Mouse (Mus musculus) hindbrain, embryonic 11.5 days (tissue): Measurements from ENCODE around the gene Tnrc6c. TPM values are rescaled to one million over a fixed set of nuclear protein-coding genes. Genes with fewer than 3 reads are reported as not detected.
A peak's percentile ranks its signal among the peaks of the same experiment; 100 is the strongest.

Experiments
- ATAC-seq: fragments of 200-750 bp; cut with Nextera tagmentation; 2 replicates; pipeline ENCODE4 v1.8.0; 2017; ENCODE audit warnings: mild to moderate bottlenecking, moderate TSS enrichment, moderate library complexity; ENCODE audit not compliant: low FRiP score
- DNase-seq: peaks from one replicate; pipeline ENCODE4 v3.0.0-alpha.2; 2015; ENCODE audit warnings: low spot score
- H3K27ac ChIP-seq: fragments of 300-500 bp; sonication (generic); 2 replicates; pipeline ENCODE4 v1.5.1; 2014; ENCODE audit warnings: mild to moderate bottlenecking, low read depth, low read length
- H3K27me3 ChIP-seq: fragments of 300-500 bp; sonication (generic); 2 replicates; pipeline ENCODE4 v1.6.1; 2014; ENCODE audit warnings: mild to moderate bottlenecking, low read length, moderate library complexity, mixed read lengths; ENCODE audit not compliant: control insufficient read depth, insufficient read depth
- H3K36me3 ChIP-seq: fragments of 300-500 bp; sonication (generic); 2 replicates; pipeline ENCODE4 v1.6.1; 2014; ENCODE audit warnings: mild to moderate bottlenecking, low read length, moderate library complexity, mixed read lengths; ENCODE audit not compliant: control insufficient read depth, insufficient read depth
- H3K4me1 ChIP-seq: fragments of 300-500 bp; sonication (generic); replicated peaks from 2 replicates; pipeline ENCODE4 v1.6.1; 2014; ENCODE audit warnings: low read length, mixed read lengths; ENCODE audit not compliant: control insufficient read depth, insufficient read depth
- H3K4me2 ChIP-seq: fragments of 300-500 bp; sonication (generic); replicated peaks from 2 replicates; pipeline ENCODE4 v1.6.1; 2014; ENCODE audit warnings: mild to moderate bottlenecking, low read depth, low read length
- H3K4me3 ChIP-seq: fragments of 300-500 bp; sonication (generic); 2 replicates; pipeline ENCODE4 v1.5.1; 2014; ENCODE audit warnings: low read depth, low read length
- H3K9ac ChIP-seq: fragments of 300-500 bp; sonication (generic); 2 replicates; pipeline ENCODE4 v1.6.1; 2014; ENCODE audit warnings: low read depth, low read length
- H3K9me3 ChIP-seq: fragments of 300-500 bp; sonication (generic); 2 replicates; pipeline ENCODE4 v1.6.1; 2016; ENCODE audit warnings: low read length; ENCODE audit not compliant: control insufficient read depth
- WGBS: fragments of 180-500 bp; shearing (Covaris S2); extraction: QIAGEN DNeasy Blood & Tissue Kit; methylation state at CpG from one replicate; pipeline ENCODE4 v1.1.7; 2014; 5-methylcytosine and 5-hydroxymethylcytosine counted together
- polyA plus RNA-seq: library from polyadenylated mRNA; unstranded; fragments of >200 nt; fragmentation: Nextera tagmentation; extraction: Ambion mirVana; gene quantifications from 2 replicates; pipeline ENCODE4 v1.2.1, GENCODE M21; 2014

Tnrc6c gene
- polyA plus RNA-seq, 1 experiment from 2014 or later, result 20.6 TPM

DNA sequence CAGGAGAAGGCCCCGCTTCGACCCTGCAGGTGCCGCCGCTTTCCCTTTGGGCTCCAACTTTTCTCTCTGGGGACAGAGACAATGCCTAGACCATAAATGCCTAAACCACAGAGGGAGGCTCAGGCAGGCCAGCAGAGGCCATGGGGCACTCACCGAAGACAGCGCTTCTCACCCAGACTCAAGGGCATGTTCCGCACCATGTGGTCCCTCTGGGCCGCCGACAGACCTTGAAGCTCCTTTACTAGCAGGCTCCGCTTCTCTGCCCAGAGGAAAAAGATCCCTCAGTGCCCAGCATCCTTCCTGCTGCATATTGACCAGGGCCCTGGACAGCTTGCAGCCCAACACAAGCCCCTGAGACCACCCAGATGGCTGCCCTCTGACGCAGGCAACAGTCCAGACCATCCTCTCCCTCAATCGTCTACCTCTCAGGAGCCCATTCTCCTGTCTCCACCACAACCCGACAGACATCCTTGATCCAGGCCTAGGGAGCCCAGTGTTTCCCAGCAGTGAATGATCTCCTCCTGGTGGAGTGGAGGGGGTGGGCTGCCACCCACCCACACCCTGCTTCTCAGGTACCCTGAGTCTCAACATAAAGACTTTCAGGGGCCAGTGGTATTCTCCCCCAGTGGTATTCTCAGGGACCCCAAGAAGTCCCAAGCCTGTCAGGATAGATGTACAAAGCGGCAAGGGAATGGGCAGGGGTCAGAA lies 122.2 kb downstream of the Tnrc6c start:
- no peak for ATAC-seq
- Histone ChIP-seq H3K4me1 (peaks cover 15% of the 10 kb centered on the region), H3K9me3 (no peaks in the 10 kb centered on the region), H3K4me3 (no peak overlapping the region), H3K4me2 (no peak overlapping the region), H3K36me3 (no peaks in the 10 kb centered on the region), H3K27ac (no peak overlapping the region), H3K27me3 (peaks cover 12% of the 10 kb centered on the region), H3K9ac (no peak overlapping the region)
- DNase-seq, result no peak
- WGBS, result 93% methylated on average over 14 of the region's 14 CpGs

DNA sequence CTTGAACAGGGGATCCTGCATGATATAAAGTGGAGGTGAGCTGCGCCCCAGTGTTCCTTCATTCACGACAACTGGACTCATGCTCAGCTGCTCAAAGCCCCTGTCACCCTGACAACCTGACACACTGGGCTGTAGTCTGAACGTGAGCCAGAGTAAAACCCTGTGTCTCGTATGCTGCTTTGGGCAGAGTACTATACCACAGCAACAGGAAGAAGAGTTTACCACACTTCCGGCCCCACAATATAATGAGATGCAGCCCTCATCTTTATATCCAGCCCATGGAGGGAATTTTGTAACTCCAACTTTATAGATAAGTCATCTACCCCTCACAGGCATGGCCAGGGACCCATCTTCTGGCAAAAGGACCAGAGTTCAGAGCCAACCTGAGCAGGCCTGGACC lies 123.0 kb downstream of the Tnrc6c start:
- Histone ChIP-seq H3K9ac (no peak overlapping the region), H3K27me3 (peaks cover 20% of the 10 kb centered on the region), H3K4me3 (no peak overlapping the region), H3K4me1 (peaks cover 15% of the 10 kb centered on the region), H3K9me3 (no peaks in the 10 kb centered on the region), H3K4me2 (no peak overlapping the region), H3K27ac (no peak overlapping the region), H3K36me3 (no peaks in the 10 kb centered on the region)
- DNase-seq (no peak), ATAC-seq (no peak)
- WGBS, result 91% methylated on average over 5 of the region's 5 CpGs

DNA sequence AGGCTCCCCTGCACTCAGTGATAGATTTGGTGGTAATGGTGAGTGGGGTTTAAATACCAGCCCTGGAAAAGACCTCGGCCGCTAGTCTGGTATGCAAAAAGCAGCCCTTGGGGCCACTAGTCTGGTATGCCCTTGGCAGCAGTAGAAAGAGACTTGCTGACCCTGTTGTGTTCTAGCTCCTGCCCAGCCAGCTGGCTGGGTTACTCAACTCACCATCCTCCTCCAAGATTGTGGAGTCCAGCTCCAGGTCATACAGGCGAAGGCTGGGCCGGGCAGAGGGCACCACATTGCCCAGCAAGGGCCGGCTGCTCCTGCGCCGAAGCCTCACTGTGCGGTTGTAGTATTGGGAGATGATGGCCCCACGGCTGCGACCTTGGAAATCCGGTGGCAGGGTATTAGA lies 123.9 kb downstream of the Tnrc6c start:
- H3K36me3 ChIP-seq, result no peaks in the 10 kb centered on the region
- peaks cover 17% of the 10 kb centered on the region for H3K4me1 ChIP-seq
- H3K27me3 ChIP-seq, result peaks cover 27% of the 10 kb centered on the region
- DNase-seq (no peak), ATAC-seq (no peak)
- no peak overlapping the region for H3K4me3 ChIP-seq
- no peak overlapping the region for H3K4me2 ChIP-seq
- no peaks in the 10 kb centered on the region for H3K9me3 ChIP-seq
- no peak overlapping the region for H3K9ac ChIP-seq
- no peak overlapping the region for H3K27ac ChIP-seq
- 93% methylated on average over 11 of the region's 11 CpGs for WGBS

DNA sequence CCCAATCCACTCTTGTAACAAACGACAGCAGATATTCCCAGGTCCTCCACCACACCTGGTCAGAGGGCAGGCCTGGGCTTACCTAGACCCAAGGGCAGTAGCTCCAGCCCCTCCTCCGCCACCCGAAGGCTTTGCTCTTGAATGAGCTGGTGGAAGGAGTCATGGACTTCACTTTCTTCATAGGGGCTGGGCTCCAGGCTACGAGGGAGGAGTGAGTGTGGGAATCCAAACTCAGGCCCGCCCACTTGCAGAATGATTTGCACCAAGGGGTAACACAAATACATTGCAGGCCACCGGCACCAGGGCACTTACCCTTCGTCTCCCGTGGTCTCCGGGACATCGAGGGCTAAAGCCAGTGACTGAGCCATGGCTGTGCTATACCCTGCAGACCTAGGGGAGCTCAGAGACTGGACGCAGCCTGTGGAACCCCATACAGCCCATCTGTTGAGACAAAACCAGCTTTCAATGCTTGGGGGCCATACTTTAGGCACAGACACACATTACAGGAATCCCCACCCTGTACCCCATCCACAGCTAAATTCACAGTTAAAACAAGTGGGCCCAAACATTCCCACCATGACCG lies 124.9 kb downstream of the Tnrc6c start:
- Histone ChIP-seq H3K9ac (peak overlapping the region; percentile 4; the same call in 1 of the 2 replicates), H3K4me1 (peaks cover 18% of the 10 kb centered on the region)
- no peak for DNase-seq

DNA sequence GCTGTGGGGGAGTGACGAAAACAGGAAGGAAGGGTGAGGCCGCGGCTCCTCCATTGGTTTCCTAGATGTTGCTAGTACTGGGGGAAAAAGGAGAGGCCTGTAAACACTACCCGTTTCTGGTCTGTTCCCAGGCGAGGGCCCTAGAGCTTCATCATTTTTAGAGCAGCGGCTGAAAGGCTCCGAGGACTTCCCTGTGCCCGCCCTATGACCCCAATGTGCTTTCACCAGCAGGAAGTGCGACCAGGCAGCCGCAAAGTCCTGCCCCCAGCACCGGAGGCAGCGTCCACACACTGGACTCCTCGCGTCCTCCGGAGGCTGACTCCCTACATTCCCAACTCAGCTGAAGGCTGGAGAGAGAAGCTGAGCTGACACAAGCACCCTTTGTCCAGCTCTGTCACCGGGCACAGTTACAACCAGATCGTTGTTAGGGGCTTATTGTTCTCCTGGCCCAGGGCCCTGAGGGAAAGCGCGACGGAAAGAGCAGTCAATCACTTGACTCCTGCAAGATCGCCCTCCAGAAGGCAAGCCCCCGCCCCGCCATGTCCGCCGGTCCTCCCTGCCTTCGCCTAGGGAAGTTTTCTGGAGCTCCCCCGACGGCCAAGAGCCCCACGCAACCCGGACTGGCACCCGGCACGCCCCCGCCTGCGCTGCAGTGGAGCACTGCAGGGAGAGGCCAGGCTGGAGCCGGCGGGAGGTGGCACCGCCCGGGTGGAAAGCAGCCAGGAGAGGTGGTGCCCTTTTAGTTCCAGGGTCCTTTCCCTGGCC lies 125.5 kb downstream of the Tnrc6c start:
- no peaks in the 10 kb centered on the region for H3K36me3 ChIP-seq
- DNase-seq (peak; percentile 79), ATAC-seq (peak; percentile 36; the same call in 1 of the 2 replicates)
- peak overlapping the region; percentile 75 for H3K4me2 ChIP-seq
- WGBS, result 5% methylated on average over 35 of the region's 38 CpGs
- H3K9me3 ChIP-seq, result no peaks in the 10 kb centered on the region
- peaks cover 37% of the 10 kb centered on the region for H3K27me3 ChIP-seq
- H3K4me1 ChIP-seq, result peaks cover 18% of the 10 kb centered on the region
- peak overlapping the region; percentile 78 for H3K27ac ChIP-seq
- peak overlapping the region; percentile 34 for H3K4me3 ChIP-seq
- peak overlapping the region; percentile 68 for H3K9ac ChIP-seq

More for the DNA sequence above, 124.9 kb downstream of the Tnrc6c start:
- no peaks in the 10 kb centered on the region for H3K9me3 ChIP-seq
- H3K4me2 ChIP-seq, result peak overlapping the region; percentile 75
- H3K27ac ChIP-seq, result peak overlapping the region; percentile 78
- ATAC-seq, result no peak
- H3K27me3 ChIP-seq, result peaks cover 33% of the 10 kb centered on the region
- no peaks in the 10 kb centered on the region for H3K36me3 ChIP-seq
- peak overlapping the region; percentile 34 for H3K4me3 ChIP-seq
- WGBS, result 65% methylated on average over 12 of the region's 12 CpGs

DNA sequence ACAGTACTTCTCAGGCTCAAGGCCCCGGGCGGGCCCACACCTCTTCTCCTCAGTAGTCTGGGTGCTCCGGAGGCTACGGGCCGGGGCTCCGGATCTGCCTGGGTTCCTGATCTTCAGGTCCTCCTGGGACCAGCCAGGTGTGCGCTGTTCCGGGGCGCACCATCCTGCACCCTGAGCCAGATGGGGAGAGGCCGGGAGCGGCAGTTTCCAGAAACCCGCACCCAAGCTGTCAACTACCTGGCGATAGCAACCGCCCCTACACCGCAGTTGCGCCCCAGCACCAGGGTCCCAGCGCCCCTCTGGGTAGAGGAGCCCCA lies 126.1 kb downstream of the Tnrc6c start:
- Histone ChIP-seq H3K9me3 (no peaks in the 10 kb centered on the region), H3K4me3 (peak overlapping the region; percentile 34), H3K27me3 (peaks cover 38% of the 10 kb centered on the region), H3K27ac (peak overlapping the region; percentile 78), H3K9ac (peak overlapping the region; percentile 68), H3K36me3 (no peaks in the 10 kb centered on the region), H3K4me1 (peaks cover 18% of the 10 kb centered on the region), H3K4me2 (peak overlapping the region; percentile 75)
- 1% methylated on average over 17 of the region's 17 CpGs for WGBS
- ATAC-seq, result 0 out of 2 replicates have a peak, but pooled peaks have one; percentile 15
- DNase-seq, result no peak

DNA sequence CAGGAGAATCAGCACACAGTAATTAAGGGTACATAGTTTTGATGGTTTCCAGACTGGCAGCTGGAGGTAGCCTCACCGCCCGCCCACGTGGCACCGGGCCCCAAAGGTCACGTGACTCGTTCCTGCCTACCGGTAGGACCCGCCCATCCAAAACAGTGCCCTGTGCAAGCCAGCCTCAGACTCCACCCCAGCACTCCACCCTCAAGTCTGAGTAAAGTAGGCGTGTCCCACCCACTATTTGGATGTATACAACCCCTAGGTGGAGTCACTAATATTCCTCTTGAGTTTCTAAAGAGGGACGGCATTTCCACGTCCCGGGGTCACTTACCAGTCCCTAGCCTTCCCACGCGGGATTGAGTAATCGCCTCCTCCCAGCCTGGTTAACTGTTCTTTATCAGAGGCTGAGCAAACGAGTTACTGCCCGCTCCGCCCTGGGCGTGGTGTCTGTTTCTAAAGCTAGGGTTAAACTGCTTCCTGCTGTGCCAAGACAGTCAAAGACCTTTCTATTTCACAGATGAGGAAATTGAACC lies 126.6 kb downstream of the Tnrc6c start:
- H3K9ac ChIP-seq, result no peak overlapping the region
- peak overlapping the region; percentile 75 for H3K4me2 ChIP-seq
- peak overlapping the region; percentile 34 for H3K4me3 ChIP-seq
- DNase-seq (peak; percentile 72), ATAC-seq (peak; percentile 38; the same call in 1 of the 2 replicates)
- H3K4me1 ChIP-seq, result peaks cover 18% of the 10 kb centered on the region
- no peak overlapping the region for H3K27ac ChIP-seq
- H3K36me3 ChIP-seq, result no peaks in the 10 kb centered on the region
- H3K9me3 ChIP-seq, result no peaks in the 10 kb centered on the region
- peaks cover 38% of the 10 kb centered on the region for H3K27me3 ChIP-seq
- 1% methylated on average over 19 of the region's 19 CpGs for WGBS

DNA sequence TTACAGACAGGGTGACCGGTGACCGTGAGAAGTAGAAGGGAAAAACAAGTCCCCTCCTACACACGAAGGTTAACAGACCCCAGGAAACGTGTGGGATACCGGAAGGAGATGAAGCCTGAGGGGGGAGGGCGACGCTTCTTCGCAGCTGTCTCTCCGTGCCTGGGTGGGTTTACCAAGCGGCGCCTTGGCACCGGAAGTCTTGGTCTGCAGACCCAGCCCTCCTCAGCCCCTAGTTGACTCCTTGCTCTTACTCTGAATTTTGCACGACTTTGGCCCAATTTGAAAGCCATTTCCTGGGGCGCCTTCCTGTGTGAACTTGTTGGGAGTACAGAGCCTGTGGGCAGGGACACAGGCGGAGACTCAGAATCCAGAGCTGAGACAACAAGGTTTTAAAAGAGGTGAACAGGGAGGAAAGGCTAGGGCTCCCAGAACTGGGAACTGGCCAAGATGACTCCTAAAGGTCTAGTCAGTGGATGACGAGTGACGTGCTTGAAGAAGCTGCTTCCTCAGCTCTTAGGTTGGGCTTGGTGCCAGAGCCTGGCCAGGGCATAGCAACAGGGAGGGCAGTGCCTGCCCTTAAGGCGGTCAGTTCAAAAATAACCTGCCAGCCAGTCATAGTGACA lies 127.2 kb downstream of the Tnrc6c start:
- 25% methylated on average over 18 of the region's 18 CpGs for WGBS
- H3K27me3 ChIP-seq, result peaks cover 38% of the 10 kb centered on the region
- no peaks in the 10 kb centered on the region for H3K9me3 ChIP-seq
- H3K4me2 ChIP-seq, result peak overlapping the region; percentile 15; the same call in 1 of the 2 replicates
- H3K9ac ChIP-seq, result no peak overlapping the region
- ATAC-seq (no peak), DNase-seq (peak; percentile 32)
- peak overlapping the region; percentile 47 for H3K27ac ChIP-seq
- no peak overlapping the region; the same call in 1 of the 2 replicates for H3K4me3 ChIP-seq
- H3K4me1 ChIP-seq, result peaks cover 18% of the 10 kb centered on the region
- H3K36me3 ChIP-seq, result no peaks in the 10 kb centered on the region
